In the genomic region with DNA sequence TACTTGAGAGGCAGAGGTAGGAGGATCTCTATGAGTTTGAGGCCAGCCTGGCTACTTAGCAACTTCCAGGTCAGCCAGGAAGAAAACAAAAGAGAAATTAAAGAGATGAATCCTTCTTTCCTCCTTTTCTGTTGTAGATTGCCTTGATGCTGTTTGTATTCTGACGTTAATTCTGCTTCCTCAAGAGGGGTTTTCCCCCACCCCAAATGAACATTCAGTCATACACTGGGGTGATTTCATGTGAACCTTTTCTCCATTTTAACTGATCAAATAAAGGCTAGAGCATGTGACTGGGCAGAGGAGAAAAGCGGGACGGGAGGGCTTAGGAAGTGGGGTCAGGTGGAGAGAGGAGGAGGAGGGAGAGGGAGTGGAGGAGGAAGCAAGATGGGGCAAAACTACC, we compare ENCODE assay signal across 21 mouse cellular contexts. TPM values are rescaled to one million over a fixed set of nuclear protein-coding genes. Genes with fewer than 3 reads are reported as not detected.
DNase-seq lines count a peak whose midpoint lies in the region.
"Had no signal": no experiment of that assay in that cellular context is flagged by ENCODE, and none has a peak within 500 bp of the region (broad histone marks: within the 10 kb centered on the region; RNA-seq: fewer than 3 reads in every experiment).

No protein-coding gene starts in this region.

- no peaks in the 10 kb centered on the region for H3K27me3 ChIP-seq in splenic B cell, adult 2 months (ENCODE audit: control insufficient read depth, insufficient read depth, low read length, poor library complexity, severe bottlenecking)
- H3K27me3 ChIP-seq: forebrain, embryonic 13.5 days; heart, embryonic 15.5 days; intestine, embryonic 15.5 days; Patski had no signal

- peaks cover 9% of the 10 kb centered on the region; the same call in 1 of the 2 replicates for H3K36me3 ChIP-seq in splenic B cell, adult 2 months (ENCODE audit: control insufficient read depth, insufficient read depth, low read length, poor library complexity, severe bottlenecking)

- DNase-seq in CD4-positive helper T cell, adult 2 months (ENCODE audit: low read depth, low spot score): peak; percentile 46
- peak; percentile 38 for DNase-seq in ES-CJ7 (ENCODE audit: low read depth, low spot score)
- peak; percentile 52 for DNase-seq in induced T-regulatory cell, adult 2 months (ENCODE audit: low read depth)
- DNase-seq in splenic B cell, adult 2 months (ENCODE audit: low read depth, low spot score): peak; percentile 42
- no peak for DNase-seq in retina, embryonic 14.5 days (ENCODE audit: low spot score)
- DNase-seq in kidney, postnatal 14 days: no peak
- DNase-seq in gastrocnemius, postnatal 4 days (ENCODE audit: low spot score in 2 of 2): no peak
- DNase-seq: adrenal gland, adult 8-10 months; adrenal gland, postnatal 25 days; cerebellum, adult 11-12 months; cerebellum, adult 9-10 months; cerebellum, postnatal 14 days; gastrocnemius, postnatal 10 days; gastrocnemius, postnatal 36 days; heart, adult 11 months; heart, postnatal 10 days; heart, postnatal 36 days had no signal

RNA-seq across cellular contexts. Expression of a gene that starts 14.8 kb away (rescaled TPM):
- 10 to 100 TPM; 18.4 to 20.2 TPM for total RNA-seq in gastrocnemius, postnatal 4 days (2021)

RNA-seq across cellular contexts. Expression of a gene that starts 49.1 kb away (rescaled TPM):
- total RNA-seq in gastrocnemius, postnatal 4 days (2021): 100 to 1,000 TPM; 132 to 139 TPM

Comparison
In these comparisons a context has a peak if more than half of its experiments do, and no peak if none do; other contexts are left out.
1. DNase-seq: peak in CD4-positive helper T cell, adult 2 months (single experiment), ES-CJ7 (single experiment), induced T-regulatory cell, adult 2 months (single experiment) and splenic B cell, adult 2 months (single experiment); none in retina, embryonic 14.5 days (single experiment), kidney, postnatal 14 days (single experiment) and gastrocnemius, postnatal 4 days (0 of 2).